ENCODE assay signal across 13 mouse cellular contexts in the genomic region with DNA sequence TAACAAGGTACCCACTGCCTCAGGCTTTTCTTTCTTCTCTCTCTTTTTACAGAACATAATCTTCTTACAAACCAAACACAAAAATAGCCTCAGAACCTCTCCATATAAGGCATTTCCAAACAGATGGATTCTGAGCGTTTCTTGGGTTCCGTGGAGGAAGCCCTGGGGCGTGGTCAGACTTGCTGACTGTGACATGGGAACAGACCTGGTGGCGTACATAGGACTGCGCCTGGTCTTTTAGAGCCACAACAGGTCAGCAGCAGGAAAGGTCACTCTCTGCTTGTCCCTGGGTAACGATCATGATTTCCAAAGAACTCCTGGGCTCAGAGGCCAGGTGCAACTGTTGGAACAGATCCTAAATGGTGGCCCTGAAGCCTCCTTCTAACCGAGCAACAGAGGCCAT. TPM values are rescaled to one million over a fixed set of nuclear protein-coding genes. Genes with fewer than 3 reads are reported as not detected.
DNase-seq lines count a peak whose midpoint lies in the region; ATAC-seq and TF ChIP-seq lines count a peak whose summit lies in the region.
"Had no signal": no experiment of that assay in that cellular context is flagged by ENCODE, and none has a peak within 500 bp of the region (broad histone marks: within the 10 kb centered on the region; RNA-seq: fewer than 3 reads in every experiment).

No protein-coding gene starts in this region.

- H3K4me1 ChIP-seq in midbrain, embryonic 15.5 days = peaks cover 62% of the 10 kb centered on the region

- no peak overlapping the region for H3K4me2 ChIP-seq in midbrain, embryonic 15.5 days

- no peak overlapping the region for H3K4me3 ChIP-seq in gastrocnemius, adult 2 months
- H3K4me3 ChIP-seq in midbrain, embryonic 15.5 days = no peak overlapping the region

- 72% methylated on average over 7 of the region's 7 CpGs for WGBS in midbrain, embryonic 15.5 days

- TF ChIP-seq CTCF in gastrocnemius, adult 2 months (IDR thresholded peaks at IDR 0.05) = no peak

- intact Hi-C loops in gastrocnemius, adult 2 months (cut with DNase I) = loop anchor here (5.0 kb wide), 1 partner anchor 43 kb away; no protein-coding TSS in a partner anchor
- intact Hi-C loops in left cerebral cortex, postnatal 14 days (cut with DNase I) = no loop called here

- no peaks in the 10 kb centered on the region for H3K9me3 ChIP-seq in midbrain, embryonic 15.5 days

- 0 out of 2 replicates have a peak, but pooled peaks cover 5% of the 10 kb centered on the region for H3K36me3 ChIP-seq in midbrain, embryonic 15.5 days (replicated peaks)

- DNase-seq in gastrocnemius, adult 2 months = no peak
- DNase-seq in gastrocnemius, postnatal 4 days (ENCODE audit: low spot score in 2 of 2) = no peak
- DNase-seq in left cerebral cortex, postnatal 14 days (ENCODE audit: low spot score in 2 of 2) = peak; percentile 52 to 64
- no peak for DNase-seq in left cerebral cortex, adult 11 months (ENCODE audit: low spot score)
- peak; percentile 62 for DNase-seq in cerebellum, adult 11-12 months
- DNase-seq in Muller cell, postnatal 12 days (ENCODE audit: inconsistent ontology term) = no peak
- DNase-seq in urinary bladder, postnatal 36 days (ENCODE audit: low spot score in 2 of 2) = no peak
- DNase-seq: embryo, embryonic 11 days; kidney, adult 2 months; lung, postnatal 4 days; thymus, postnatal 25 days had no signal

- no peak overlapping the region for H3K9ac ChIP-seq in midbrain, embryonic 15.5 days

- H3K27me3 ChIP-seq in midbrain, embryonic 15.5 days (replicated peaks) = no peaks in the 10 kb centered on the region
- H3K27me3 ChIP-seq: Patski had no signal

- peak overlapping the region; percentile 77 for H3K27ac ChIP-seq in gastrocnemius, adult 2 months
- H3K27ac ChIP-seq in midbrain, embryonic 15.5 days = 0 out of 2 replicates have a peak overlapping the region, but pooled peaks have one; percentile 8

- ATAC-seq in midbrain, embryonic 15.5 days (replicated peaks) = no peak
- ATAC-seq: Patski had no signal

RNA-seq across cellular contexts. Expression of gene Map1b, which starts 31.0 kb away (rescaled TPM):
- total RNA-seq in gastrocnemius, adult 2 months (2021) = 10 to 100 TPM in 1 of 2 experiments, 1 to 10 TPM in 1; 7.7 to 13.8 TPM
- total RNA-seq in gastrocnemius, postnatal 4 days (2021) = 10 to 100 TPM; 60.8 to 63.4 TPM
- 100 to 1,000 TPM; 679 to 694 TPM for total RNA-seq in left cerebral cortex, postnatal 14 days (2021)
- 2,126 and 2,223 TPM in 2 replicates for polyA plus RNA-seq in midbrain, embryonic 15.5 days (2015; fragmentation: Nextera tagmentation; extraction: Ambion mirVana)

Comparison
In these comparisons a context has a peak if more than half of its experiments do, and no peak if none do; other contexts are left out.
1. DNase-seq: peak in left cerebral cortex, postnatal 14 days (2 of 2) and cerebellum, adult 11-12 months (single experiment); none in gastrocnemius, adult 2 months (single experiment), gastrocnemius, postnatal 4 days (0 of 2), left cerebral cortex, adult 11 months (single experiment), Muller cell, postnatal 12 days (single experiment) and urinary bladder, postnatal 36 days (0 of 2).
2. RNA of gene Map1b, which starts 31.0 kb away (total RNA-seq): 679 to 694 TPM in left cerebral cortex, postnatal 14 days; 60.8 to 63.4 TPM in gastrocnemius, postnatal 4 days and 7.7 to 13.8 TPM in gastrocnemius, adult 2 months; every median in the first group is over 10 times any median in the second.